Mouse (Mus musculus): ENCODE results near the gene Mef2d. TPM values are rescaled to one million over a fixed set of nuclear protein-coding genes. Genes with fewer than 3 reads are reported as not detected.

Mef2d gene
- polyA plus RNA-seq, 1 experiment from 2014 or later: 18.1 TPM

DNA sequence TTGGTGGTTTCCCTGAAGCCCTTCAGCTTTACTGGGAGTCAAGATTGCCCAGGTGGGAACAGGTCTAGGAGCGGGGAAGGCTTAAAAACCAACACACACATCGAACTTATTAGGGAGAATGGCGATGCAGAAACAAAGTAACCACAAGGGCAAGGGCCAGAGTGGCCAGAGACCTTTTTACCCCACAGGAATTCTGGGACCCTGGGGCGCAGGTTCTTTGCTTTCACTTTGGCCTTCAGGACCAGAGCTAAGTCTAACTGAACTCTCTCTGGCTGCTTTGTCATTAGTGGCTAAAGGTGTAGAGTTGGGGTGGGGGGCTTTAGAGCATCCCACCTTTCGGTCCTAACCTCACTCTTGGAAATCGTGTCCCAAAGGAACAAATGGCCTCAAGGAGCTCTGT, 73.9 kb downstream of the Mef2d start:
- peaks cover 2% of the 10 kb centered on the region; the same call in 1 of the 2 replicates for H3K36me3 ChIP-seq (ENCODE audit: control insufficient read depth, insufficient read depth, low read length)
- no peaks in the 10 kb centered on the region for H3K9me3 ChIP-seq (ENCODE audit: control insufficient read depth, low read length)
- H3K4me3 ChIP-seq (ENCODE audit: low read depth, low read length): peak overlapping the region; percentile 59
- DNase-seq (ENCODE audit: low spot score): no peak
- peak overlapping the region; percentile 88 for H3K9ac ChIP-seq (ENCODE audit: low read length)
- peak overlapping the region; percentile 64 for H3K4me2 ChIP-seq (ENCODE audit: low read depth)
- H3K27ac ChIP-seq (ENCODE audit: low read depth, low read length): no peak overlapping the region
- no peak for ATAC-seq (ENCODE audit: insufficient read depth, low FRiP score, low TSS enrichment)
- WGBS: 2% methylated on average over 6 of the region's 6 CpGs
- H3K4me1 ChIP-seq (ENCODE audit: control insufficient read depth, insufficient read depth, low read length): peaks cover 16% of the 10 kb centered on the region
- peaks cover 87% of the 10 kb centered on the region for H3K27me3 ChIP-seq (ENCODE audit: control insufficient read depth, insufficient read depth, low read length)

GRCm38 (mm10) chr3:88216534-88217326, 74.6 kb downstream of the Mef2d start:
- Histone ChIP-seq H3K9me3 (ENCODE audit: control insufficient read depth, low read length) (no peaks in the 10 kb centered on the region), H3K4me3 (ENCODE audit: low read depth, low read length) (peak overlapping the region; percentile 59), H3K27ac (ENCODE audit: low read depth, low read length) (peak overlapping the region; percentile 46; the same call in 1 of the 2 replicates), H3K4me1 (ENCODE audit: control insufficient read depth, insufficient read depth, low read length) (peaks cover 23% of the 10 kb centered on the region), H3K4me2 (ENCODE audit: low read depth) (peak overlapping the region; percentile 64), H3K9ac (ENCODE audit: low read length) (peak overlapping the region; percentile 88), H3K36me3 (ENCODE audit: control insufficient read depth, insufficient read depth, low read length) (peaks cover 2% of the 10 kb centered on the region; the same call in 1 of the 2 replicates), H3K27me3 (ENCODE audit: control insufficient read depth, insufficient read depth, low read length) (peaks cover 86% of the 10 kb centered on the region)
- 8% methylated on average over 7 of the region's 7 CpGs for WGBS
- DNase-seq (ENCODE audit: low spot score): no peak
- no peak for ATAC-seq (ENCODE audit: insufficient read depth, low FRiP score, low TSS enrichment)

- peak overlapping the region; percentile 64 for H3K4me2 ChIP-seq (ENCODE audit: low read depth)
- no peak for DNase-seq (ENCODE audit: low spot score)
- H3K36me3 ChIP-seq (ENCODE audit: control insufficient read depth, insufficient read depth, low read length): peaks cover 2% of the 10 kb centered on the region; the same call in 1 of the 2 replicates
- no peaks in the 10 kb centered on the region for H3K9me3 ChIP-seq (ENCODE audit: control insufficient read depth, low read length)
- H3K4me1 ChIP-seq (ENCODE audit: control insufficient read depth, insufficient read depth, low read length): peaks cover 24% of the 10 kb centered on the region
- no peak for ATAC-seq (ENCODE audit: insufficient read depth, low FRiP score, low TSS enrichment)
- H3K9ac ChIP-seq (ENCODE audit: low read length): peak overlapping the region; percentile 88
- no peak overlapping the region for H3K27ac ChIP-seq (ENCODE audit: low read depth, low read length)
- H3K4me3 ChIP-seq (ENCODE audit: low read depth, low read length): peak overlapping the region; percentile 59
- 24% methylated on average over 1 of the region's 2 CpGs for WGBS
- H3K27me3 ChIP-seq (ENCODE audit: control insufficient read depth, insufficient read depth, low read length): peaks cover 78% of the 10 kb centered on the region
These were observed 75.5 kb downstream of the Mef2d start for GRCm38 (mm10) chr3:88217679-88218078.

GRCm38 (mm10) chr3:88219940-88220339, 77.8 kb downstream of the Mef2d start:
- Histone ChIP-seq H3K4me2 (ENCODE audit: low read depth) (no peak overlapping the region; the same call in 1 of the 2 replicates), H3K9me3 (ENCODE audit: control insufficient read depth, low read length) (no peaks in the 10 kb centered on the region), H3K9ac (ENCODE audit: low read length) (peak overlapping the region; percentile 20; the same call in 1 of the 2 replicates), H3K27ac (ENCODE audit: low read depth, low read length) (peak overlapping the region; percentile 92), H3K27me3 (ENCODE audit: control insufficient read depth, insufficient read depth, low read length) (peaks cover 56% of the 10 kb centered on the region), H3K36me3 (ENCODE audit: control insufficient read depth, insufficient read depth, low read length) (0 out of 2 replicates have a peak, but pooled peaks cover 2% of the 10 kb centered on the region), H3K4me3 (ENCODE audit: low read depth, low read length) (peak overlapping the region; percentile 2; the same call in 1 of the 2 replicates), H3K4me1 (ENCODE audit: control insufficient read depth, insufficient read depth, low read length) (peaks cover 31% of the 10 kb centered on the region)
- ATAC-seq (ENCODE audit: insufficient read depth, low FRiP score, low TSS enrichment): no peak
- DNase-seq (ENCODE audit: low spot score): no peak
- WGBS: 13% methylated on average over 9 of the region's 9 CpGs

- Histone ChIP-seq H3K36me3 (ENCODE audit: control insufficient read depth, insufficient read depth, low read length) (0 out of 2 replicates have a peak, but pooled peaks cover 2% of the 10 kb centered on the region), H3K9ac (ENCODE audit: low read length) (0 out of 2 replicates have a peak overlapping the region, but pooled peaks have one; percentile 14)
- peak; percentile 75 for DNase-seq (ENCODE audit: low spot score)
These were observed 78.7 kb downstream of the Mef2d start for GRCm38 (mm10) chr3:88220842-88221241.

More at GRCm38 (mm10) chr3:88220842-88221241, 78.7 kb downstream of the Mef2d start:
- H3K4me3 ChIP-seq (ENCODE audit: low read depth, low read length): no peak overlapping the region
- WGBS: 1% methylated on average over 6 of the region's 6 CpGs
- ATAC-seq (ENCODE audit: insufficient read depth, low FRiP score, low TSS enrichment): no peak
- H3K27me3 ChIP-seq (ENCODE audit: control insufficient read depth, insufficient read depth, low read length): peaks cover 47% of the 10 kb centered on the region
- peaks cover 31% of the 10 kb centered on the region for H3K4me1 ChIP-seq (ENCODE audit: control insufficient read depth, insufficient read depth, low read length)
- H3K4me2 ChIP-seq (ENCODE audit: low read depth): peak overlapping the region; percentile 7; the same call in 1 of the 2 replicates
- no peaks in the 10 kb centered on the region for H3K9me3 ChIP-seq (ENCODE audit: control insufficient read depth, low read length)
- peak overlapping the region; percentile 92 for H3K27ac ChIP-seq (ENCODE audit: low read depth, low read length)

Small RNAs within 50 kb of the gene (microRNA-seq; reads per million reads assigned to microRNA genes)
- gene Gm25641 (not detected), gene Mir3093 (10.2 reads per million, percentile 22 among the genes with 10 or more reads in this experiment), gene Mir9-1 (not detected)

Other genes with a start within 250 kb of the Mef2d start
- gene Hdgf, start 236.1 kb upstream of the Mef2d start, polyA plus RNA-seq (2014; fragmentation: Nextera tagmentation; extraction: Ambion mirVana): 256 and 261 TPM in 2 replicates
- gene Mrpl24, start 222.9 kb upstream of the Mef2d start, polyA plus RNA-seq (2014; fragmentation: Nextera tagmentation; extraction: Ambion mirVana): 76.1 and 79.2 TPM in 2 replicates
- 52.3 and 53.9 TPM in 2 replicates for gene Isg20l2, start 212.1 kb upstream of the Mef2d start, polyA plus RNA-seq (2014; fragmentation: Nextera tagmentation; extraction: Ambion mirVana)
- gene Rrnad1, start 211.7 kb upstream of the Mef2d start, polyA plus RNA-seq (2014; fragmentation: Nextera tagmentation; extraction: Ambion mirVana): 14.5 and 16.9 TPM in 2 replicates
- 565 and 607 TPM in 2 replicates for gene Crabp2, start 193.7 kb upstream of the Mef2d start, polyA plus RNA-seq (2014; fragmentation: Nextera tagmentation; extraction: Ambion mirVana)
- 59.5 and 60.2 TPM in 2 replicates for gene Nes, start 171.3 kb upstream of the Mef2d start, polyA plus RNA-seq (2014; fragmentation: Nextera tagmentation; extraction: Ambion mirVana)
- gene Bcan, start 142.1 kb upstream of the Mef2d start, polyA plus RNA-seq (2014; fragmentation: Nextera tagmentation; extraction: Ambion mirVana): 0.31 and 0.72 TPM in 2 replicates
- 0.14 TPM in 1 of 2 replicates, not detected in the other for gene Hapln2, start 114.8 kb upstream of the Mef2d start, polyA plus RNA-seq (2014; fragmentation: Nextera tagmentation; extraction: Ambion mirVana)
- gene Gpatch4, start 99.3 kb upstream of the Mef2d start, polyA plus RNA-seq (2014; fragmentation: Nextera tagmentation; extraction: Ambion mirVana): 32.5 and 34.2 TPM in 2 replicates
- 127 and 131 TPM in 2 replicates for gene Naxe, start 83.9 kb upstream of the Mef2d start, polyA plus RNA-seq (2014; fragmentation: Nextera tagmentation; extraction: Ambion mirVana)
- not detected in 2 replicates for gene Ttc24, start 64.1 kb upstream of the Mef2d start, polyA plus RNA-seq (2014; fragmentation: Nextera tagmentation; extraction: Ambion mirVana)
- gene Iqgap3, start 60.4 kb upstream of the Mef2d start, polyA plus RNA-seq (2014; fragmentation: Nextera tagmentation; extraction: Ambion mirVana): 15.9 and 17.8 TPM in 2 replicates
- gene Rhbg, start 112.3 kb downstream of the Mef2d start, polyA plus RNA-seq (2014; fragmentation: Nextera tagmentation; extraction: Ambion mirVana): 0.27 and 1.2 TPM in 2 replicates
- gene Gm38392, start 144.8 kb downstream of the Mef2d start, polyA plus RNA-seq (2014; fragmentation: Nextera tagmentation; extraction: Ambion mirVana): not detected in 2 replicates
- gene Tsacc, start 154.6 kb downstream of the Mef2d start, polyA plus RNA-seq (2014; fragmentation: Nextera tagmentation; extraction: Ambion mirVana): 9.1 and 10.7 TPM in 2 replicates
- 768 and 797 TPM in 2 replicates for gene Cct3, start 154.7 kb downstream of the Mef2d start, polyA plus RNA-seq (2014; fragmentation: Nextera tagmentation; extraction: Ambion mirVana)
- gene Glmp, start 182.7 kb downstream of the Mef2d start, polyA plus RNA-seq (2014; fragmentation: Nextera tagmentation; extraction: Ambion mirVana): 70.5 and 84.5 TPM in 2 replicates
- gene Tmem79, start 193.8 kb downstream of the Mef2d start, polyA plus RNA-seq (2014; fragmentation: Nextera tagmentation; extraction: Ambion mirVana): 1.7 and 2.1 TPM in 2 replicates
- 48.8 and 57.2 TPM in 2 replicates for gene Smg5, start 193.9 kb downstream of the Mef2d start, polyA plus RNA-seq (2014; fragmentation: Nextera tagmentation; extraction: Ambion mirVana)
- 1.1 and 1.2 TPM in 2 replicates for gene Paqr6, start 222.2 kb downstream of the Mef2d start, polyA plus RNA-seq (2014; fragmentation: Nextera tagmentation; extraction: Ambion mirVana)
- gene Bglap3, start 230.4 kb downstream of the Mef2d start, polyA plus RNA-seq (2014; fragmentation: Nextera tagmentation; extraction: Ambion mirVana): 0.31 TPM in 1 of 2 replicates, not detected in the other
- gene Bglap2, start 236.3 kb downstream of the Mef2d start, polyA plus RNA-seq (2014; fragmentation: Nextera tagmentation; extraction: Ambion mirVana): not detected in 2 replicates
- not detected in 2 replicates for gene Bglap, start 242.1 kb downstream of the Mef2d start, polyA plus RNA-seq (2014; fragmentation: Nextera tagmentation; extraction: Ambion mirVana)